Mouse (Mus musculus) cerebellum, adult 2 months (tissue): ENCODE measurements around the gene BC051019.

Experiments
- CTCF ChIP-seq: fragments of 200-500 bp; IDR thresholded peaks from 2 replicates; pipeline ENCODE4 v1.5.1; 2011; ENCODE audit warnings: low read depth, mild to moderate bottlenecking, control low read depth, low read length, moderate library complexity, borderline replicate concordance; ENCODE audit not compliant: insufficient read depth
- POLR2A ChIP-seq: fragments of 200-500 bp; IDR thresholded peaks from 2 replicates; pipeline ENCODE4 v1.6.1; 2011; ENCODE audit warnings: low read length, control low read depth, borderline replicate concordance; ENCODE audit not compliant: insufficient read depth

DNA sequence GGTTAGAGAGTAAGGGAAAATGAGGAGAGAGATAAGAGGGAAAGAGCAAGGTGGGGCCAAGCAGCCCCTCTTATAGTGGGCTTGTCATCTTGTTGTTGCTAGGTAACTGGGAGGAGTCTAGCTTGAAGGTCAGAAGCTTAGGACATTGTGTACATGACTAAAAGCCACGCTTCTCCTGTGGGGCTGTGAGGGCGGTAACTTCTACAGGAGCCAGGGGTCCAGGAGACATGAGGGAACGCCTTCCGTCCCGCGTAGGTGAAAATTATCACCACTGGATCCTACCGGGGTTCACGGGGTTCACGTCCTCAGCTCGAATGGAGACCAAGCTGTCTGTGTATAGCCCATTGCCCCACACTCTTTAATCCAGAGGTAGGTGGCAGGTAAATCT, 28.3 kb downstream of the BC051019 start:
- TF ChIP-seq CTCF (no peak), POLR2A (no peak)
